Mouse (Mus musculus) olfactory bulb, adult 2 months (tissue): Measurements from ENCODE around the gene Shc1.

ENCODE experiments used
- CTCF ChIP-seq: fragments of 200-500 bp; IDR thresholded peaks from 2 replicates; pipeline ENCODE4 v1.5.1; 2012; ENCODE audit warnings: low read depth, mild to moderate bottlenecking, low read length, moderate library complexity; ENCODE audit not compliant: insufficient read depth
- POLR2A ChIP-seq: fragments of 200-500 bp; IDR thresholded peaks from 2 replicates; pipeline ENCODE4 v1.6.1; 2012; ENCODE audit warnings: mild to moderate bottlenecking, low read depth, low read length, moderate library complexity; ENCODE audit not compliant: insufficient read depth

- TF ChIP-seq CTCF (no peak), POLR2A (no peak)
Measured at GRCm38 (mm10) chr3:89432606-89433005, 14.4 kb downstream of the Shc1 start.
